Mouse (Mus musculus) forebrain, embryonic 14.5 days (tissue): Measurements from ENCODE around the gene Sbk3. TPM values are rescaled to one million over a fixed set of nuclear protein-coding genes. Genes with fewer than 3 reads are reported as not detected.

Experiments used
- polyA plus RNA-seq: library from polyadenylated mRNA; unstranded; fragments of >200 nt; fragmentation: Nextera tagmentation; extraction: Ambion mirVana; gene quantifications from 2 replicates; pipeline ENCODE4 v1.2.1, GENCODE M21; 2014

Gene Sbk3
- polyA plus RNA-seq, 1 experiment from 2014 or later: 0.39 TPM

Other genes with a start within 250 kb of the Sbk3 start
- 0.12 TPM in 1 of 2 replicates, not detected in the other for gene Tmem150b, start 245.9 kb downstream of the Sbk3 start, polyA plus RNA-seq
- gene Kmt5c, start 231.1 kb downstream of the Sbk3 start, polyA plus RNA-seq: 54.6 and 57.1 TPM in 2 replicates
- gene Cox6b2, start 218.1 kb downstream of the Sbk3 start, polyA plus RNA-seq: 11.7 and 13.1 TPM in 2 replicates
- not detected in 2 replicates for gene Fam71e2, start 199.9 kb downstream of the Sbk3 start, polyA plus RNA-seq
- gene Il11, start 188.3 kb downstream of the Sbk3 start, polyA plus RNA-seq: 0.21 and 0.32 TPM in 2 replicates
- gene Tmem190, start 188.2 kb downstream of the Sbk3 start, polyA plus RNA-seq: not detected in 2 replicates
- 1.5 and 1.7 TPM in 2 replicates for gene Tmem238, start 181.5 kb downstream of the Sbk3 start, polyA plus RNA-seq
- 179 and 182 TPM in 2 replicates for gene Rpl28, start 178.3 kb downstream of the Sbk3 start, polyA plus RNA-seq
- gene Ube2s, start 158.6 kb downstream of the Sbk3 start, polyA plus RNA-seq: 378 and 472 TPM in 2 replicates
- 5.8 and 7.7 TPM in 2 replicates for gene Shisa7, start 126.5 kb downstream of the Sbk3 start, polyA plus RNA-seq
- 3.3 and 4.3 TPM in 2 replicates for gene Isoc2b, start 100.9 kb downstream of the Sbk3 start, polyA plus RNA-seq
- gene Isoc2a, start 94.0 kb downstream of the Sbk3 start, polyA plus RNA-seq: 0.53 and 0.59 TPM in 2 replicates
- gene Gm36210, start 64.7 kb downstream of the Sbk3 start, polyA plus RNA-seq: 0.33 and 0.44 TPM in 2 replicates
- 3.6 and 3.8 TPM in 2 replicates for gene Zfp628, start 56.0 kb downstream of the Sbk3 start, polyA plus RNA-seq
- gene Nat14, start 49.1 kb downstream of the Sbk3 start, polyA plus RNA-seq: 9.8 and 17.7 TPM in 2 replicates
- 0.23 and 0.41 TPM in 2 replicates for gene Ssc5d, start 45.4 kb downstream of the Sbk3 start, polyA plus RNA-seq
- not detected in 2 replicates for gene Sbk2, start 6.8 kb downstream of the Sbk3 start, polyA plus RNA-seq
- gene Zfp579, start 25.0 kb upstream of the Sbk3 start, polyA plus RNA-seq: 37.9 and 52.9 TPM in 2 replicates
- gene Zfp524, start 43.2 kb upstream of the Sbk3 start, polyA plus RNA-seq: 11.3 and 13.5 TPM in 2 replicates
- 34.3 and 42.8 TPM in 2 replicates for gene Fiz1, start 43.5 kb upstream of the Sbk3 start, polyA plus RNA-seq
- 0.59 and 1.9 TPM in 2 replicates for gene Gm44973, start 44.3 kb upstream of the Sbk3 start, polyA plus RNA-seq
- gene Zfp865, start 49.2 kb upstream of the Sbk3 start, polyA plus RNA-seq: 5.4 and 5.9 TPM in 2 replicates
- gene Ccdc106, start 49.4 kb upstream of the Sbk3 start, polyA plus RNA-seq: 36.1 and 45.5 TPM in 2 replicates
- not detected in 2 replicates for gene 4632433K11Rik, start 63.0 kb upstream of the Sbk3 start, polyA plus RNA-seq
- 6.2 and 6.3 TPM in 2 replicates for gene Zfp784, start 67.3 kb upstream of the Sbk3 start, polyA plus RNA-seq
- gene Zfp580, start 80.4 kb upstream of the Sbk3 start, polyA plus RNA-seq: 54.5 and 64.9 TPM in 2 replicates
- gene U2af2, start 91.0 kb upstream of the Sbk3 start, polyA plus RNA-seq: 124 and 133 TPM in 2 replicates
- 71.3 and 89.0 TPM in 2 replicates for gene Epn1, start 109.1 kb upstream of the Sbk3 start, polyA plus RNA-seq
- gene Rfpl4, start 145.8 kb upstream of the Sbk3 start, polyA plus RNA-seq: not detected in 2 replicates
- gene Rasl2-9, start 154.8 kb upstream of the Sbk3 start, polyA plus RNA-seq: 0.29 and 0.38 TPM in 2 replicates
- not detected in 2 replicates for gene Vmn1r55, start 178.5 kb upstream of the Sbk3 start, polyA plus RNA-seq
- not detected in 2 replicates for gene Vmn1r56, start 225.6 kb upstream of the Sbk3 start, polyA plus RNA-seq
- gene Vmn1r57, start 247.3 kb upstream of the Sbk3 start, polyA plus RNA-seq: not detected in 2 replicates